Mouse (Mus musculus) pancreas, adult 10 weeks (tissue): ENCODE results near the gene Trp53i13. TPM values are rescaled to one million over a fixed set of nuclear protein-coding genes. Genes with fewer than 3 reads are reported as not detected.

Experiments used
- polyA plus RNA-seq: library from polyadenylated mRNA; stranded (reverse); fragments of 350-450 nt; fragmentation: Illumina TruSeq; extraction: RNeasy Lipid Tissue Mini Kit (QIAGEN cat#74804); gene quantifications from one replicate; pipeline ENCODE4 v1.2.3, GENCODE M21; 2015; ENCODE audit warnings: low read depth, low replicate concordance; ENCODE audit not compliant: insufficient read depth

Trp53i13 gene
- polyA plus RNA-seq, result 7.3 TPM

DNA sequence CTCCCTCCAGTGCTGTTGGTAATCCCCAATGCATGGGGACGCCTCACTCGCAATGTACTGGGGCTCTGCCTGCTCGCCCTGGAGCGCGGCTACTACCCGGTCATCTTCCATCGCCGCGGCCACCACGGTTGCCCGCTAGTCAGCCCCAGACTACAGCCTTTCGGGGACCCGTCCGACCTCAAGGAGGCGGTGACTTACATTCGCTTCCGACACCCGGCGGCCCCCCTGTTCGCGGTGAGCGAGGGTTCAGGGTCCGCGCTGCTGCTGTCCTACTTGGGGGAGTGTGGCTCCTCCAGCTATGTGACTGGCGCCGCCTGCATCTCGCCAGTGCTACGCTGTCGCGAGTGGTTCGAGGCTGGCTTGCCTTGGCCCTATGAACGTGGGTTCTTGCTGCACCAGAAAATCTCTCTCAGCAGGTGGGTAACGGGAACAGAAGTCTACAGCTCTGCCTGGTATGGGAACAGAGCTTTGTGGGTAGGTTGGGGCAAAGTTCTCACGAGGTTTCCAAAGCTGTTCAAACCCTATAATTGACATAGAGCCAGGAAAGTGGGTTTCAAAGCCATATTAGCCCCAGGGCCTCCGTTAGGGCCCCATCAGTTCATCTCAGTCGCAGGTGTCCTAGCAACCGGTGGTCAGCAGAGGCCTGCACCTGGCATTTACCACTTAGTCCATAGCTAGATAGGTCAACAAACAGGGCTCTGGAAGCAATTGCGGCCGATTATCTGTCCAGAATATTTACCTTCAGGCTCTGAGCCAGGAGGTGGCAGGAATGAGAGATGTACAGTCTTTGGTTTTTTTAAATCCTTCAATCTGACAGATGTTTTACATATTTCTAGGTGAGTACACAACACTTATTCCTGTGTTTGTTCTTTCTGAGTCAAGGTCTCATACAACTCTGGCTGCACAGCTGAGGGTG lies at the start of gene Trp53i13:
Gene Trp53i13 (minus strand): TSS at position 344 of the 916 bp plus-strand sequence.

GRCm38 (mm10) chr11:77519043-77519442 lies 3.3 kb upstream of the Trp53i13 start, which contains the start of gene Gm10392:
Gene Gm10392, minus strand, starts transcription at chr11:77519198.

DNA sequence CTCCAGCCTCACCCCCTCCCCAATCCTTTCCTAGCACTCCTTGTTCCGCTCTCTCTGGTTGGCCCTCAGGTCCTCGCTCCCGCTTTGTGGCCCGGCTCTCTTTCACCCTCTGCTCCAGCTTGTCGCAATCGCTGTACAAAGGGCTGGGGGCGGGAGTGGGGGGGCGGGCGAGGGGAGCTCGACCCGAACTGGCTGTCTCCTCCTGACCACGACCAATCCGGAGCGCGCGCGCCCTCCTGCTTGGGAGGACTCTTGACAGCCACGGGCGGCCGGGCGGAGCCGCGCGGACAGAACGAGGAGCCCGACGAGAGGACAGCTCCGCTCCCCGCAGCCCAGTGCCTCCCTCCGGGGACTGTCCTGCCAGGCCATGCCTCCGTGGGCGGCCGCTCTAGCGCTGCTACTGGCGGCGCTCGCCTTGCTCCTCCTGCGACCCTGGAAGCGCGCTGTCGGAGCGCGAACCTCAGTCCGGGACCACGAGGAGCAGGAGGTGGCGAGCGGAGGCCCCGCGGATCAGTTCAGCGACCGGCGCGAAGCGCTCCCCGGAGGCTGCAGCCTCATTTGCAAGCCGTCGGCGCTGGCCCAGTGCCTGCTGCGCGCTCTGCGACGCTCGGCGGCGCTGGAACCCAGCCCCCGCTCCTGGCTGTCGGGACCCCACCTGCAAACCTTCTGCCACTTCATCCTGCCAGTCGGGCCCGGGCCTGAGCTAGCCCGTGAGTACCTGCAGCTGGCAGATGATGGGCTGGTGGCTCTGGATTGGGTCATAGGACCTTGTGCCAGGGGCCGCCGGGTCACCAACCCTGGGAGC lies 746 bp downstream of the Trp53i13 start, which contains the start of gene Abhd15:
Gene Abhd15 (plus strand): TSS at position 290 of the 805 bp plus-strand sequence.

GRCm38 (mm10) chr11:77493512-77494343 lies 22.1 kb downstream of the Trp53i13 start, which contains the start of gene Git1:
Gene Git1, plus strand, starts transcription at chr11:77493562.

DNA sequence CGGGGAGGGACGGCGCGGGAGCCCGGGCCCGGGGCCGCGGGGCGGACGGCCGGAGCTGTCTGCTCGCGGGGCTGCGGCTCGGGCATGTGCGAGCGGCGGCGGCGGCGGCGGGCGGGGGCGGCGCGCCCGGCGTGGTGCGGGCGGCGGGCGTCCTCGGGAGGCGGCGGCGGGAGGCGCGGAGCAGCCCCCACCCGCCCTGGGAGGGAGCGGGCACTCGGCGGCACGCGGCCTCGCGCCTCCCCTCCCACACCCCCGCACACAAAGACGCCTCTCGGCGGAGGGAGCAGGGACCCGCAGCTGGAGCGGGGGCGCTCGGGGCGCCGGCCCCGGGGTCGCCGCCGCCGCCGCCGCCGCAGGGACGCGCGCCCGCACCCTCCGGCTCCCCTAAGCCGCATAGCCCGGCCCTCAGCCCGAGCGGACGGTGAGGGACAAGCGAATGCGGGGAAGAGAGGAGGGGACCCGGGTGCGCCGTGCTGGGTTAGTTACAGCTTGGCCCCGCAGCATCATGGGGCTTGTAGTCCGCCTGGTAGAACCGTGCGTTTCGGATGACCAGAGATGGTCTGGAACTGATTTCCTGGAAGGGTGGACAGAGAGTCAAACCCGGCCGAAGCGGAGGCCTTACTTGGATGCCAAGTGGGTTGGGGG lies 26.1 kb downstream of the Trp53i13 start, which contains the start of gene Ankrd13b:
Gene Ankrd13b (minus strand): TSS at position 88 of the 645 bp plus-strand sequence.

DNA sequence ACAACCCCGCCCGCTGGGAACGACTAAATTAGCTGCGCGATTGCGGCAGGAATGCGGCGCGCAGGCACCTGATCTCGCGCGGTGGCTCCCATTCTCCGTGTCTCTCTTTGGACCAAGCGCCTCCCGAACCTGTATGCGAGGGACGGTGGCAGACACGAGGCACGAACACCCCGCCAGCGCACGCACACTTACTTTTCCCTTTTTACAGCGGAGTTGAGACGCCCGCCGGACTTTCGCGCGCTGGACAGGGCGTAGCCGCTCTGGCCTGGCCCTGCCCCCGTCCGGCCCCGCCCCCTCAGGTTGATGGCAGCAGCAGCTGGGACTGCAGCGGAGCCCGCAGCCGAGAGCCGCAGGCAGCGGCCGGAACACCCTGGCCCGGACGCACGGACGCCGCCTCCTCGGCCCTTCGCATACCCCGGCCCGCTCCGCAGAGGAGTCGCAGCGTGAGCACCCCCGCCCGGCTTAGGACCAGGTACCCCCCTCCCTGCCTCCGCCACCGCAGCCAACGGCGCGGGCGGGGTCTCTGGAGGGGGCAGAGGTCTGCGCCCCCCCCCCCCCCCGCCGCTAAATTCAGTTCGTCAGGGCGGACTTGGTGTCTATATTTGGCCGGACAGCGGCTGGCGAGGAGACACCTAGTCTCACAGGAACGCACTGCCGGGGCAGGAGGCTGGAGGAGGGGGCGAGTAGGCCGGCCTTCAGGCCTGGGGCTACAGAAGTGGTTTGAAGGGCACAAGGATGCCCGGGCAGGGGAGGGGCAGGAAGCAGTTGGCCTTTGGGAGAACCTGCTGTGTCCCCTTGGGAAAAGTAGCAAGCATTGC lies 53.3 kb downstream of the Trp53i13 start, which contains the start of gene Coro6:
Gene Coro6 (plus strand): TSS at position 129 of the 818 bp plus-strand sequence.

Other genes with a start within 250 kb of the Trp53i13 start
- 0.70 TPM for gene Coro6, start 53.6 kb downstream of the Trp53i13 start, polyA plus RNA-seq
- 3.5 TPM for gene Ankrd13b, start 26.3 kb downstream of the Trp53i13 start, polyA plus RNA-seq
- gene Git1, start 22.4 kb downstream of the Trp53i13 start, polyA plus RNA-seq, result 16.2 TPM
- 1.2 TPM for gene Abhd15, start 859 bp downstream of the Trp53i13 start, polyA plus RNA-seq
- not detected for gene Gm10392, start 3.2 kb upstream of the Trp53i13 start, polyA plus RNA-seq
- 4.5 TPM for gene Taok1, start 91.8 kb upstream of the Trp53i13 start, polyA plus RNA-seq
- gene Nufip2, start 170.2 kb upstream of the Trp53i13 start, polyA plus RNA-seq, result 5.8 TPM
- gene Cryba1, start 209.3 kb upstream of the Trp53i13 start, polyA plus RNA-seq, result not detected
- gene Myo18a, start 247.3 kb upstream of the Trp53i13 start, polyA plus RNA-seq, result 20.0 TPM